Mouse (Mus musculus) heart, embryonic 14.5 days (tissue): ENCODE measurements around the gene Inca1. TPM values are rescaled to one million over a fixed set of nuclear protein-coding genes. Genes with fewer than 3 reads are reported as not detected.

Source experiments
- ATAC-seq: fragments of 200-750 bp; cut with Nextera tagmentation; 2 replicates; pipeline ENCODE4 v1.8.0; 2017; ENCODE audit warnings: low read depth, moderate TSS enrichment; ENCODE audit not compliant: insufficient number of reproducible peaks, insufficient read depth, low FRiP score
- H3K27ac ChIP-seq, 2 experiments: fragments of 200-500 bp in 1 of 2; fragments of 300-500 bp in 1 of 2; sonication (generic) in 1 of 2; replicated peaks in 1 of 2; 2 replicates each; pipeline ENCODE4 v1.5.1; 2012 to 2014; ENCODE audit warnings: low read depth in 2 of 2, low read length in 2 of 2, control low read depth in 1 of 2, mild to moderate bottlenecking in 1 of 2, mixed read lengths in 1 of 2; ENCODE audit not compliant: control insufficient read depth in 1 of 2, insufficient read depth in 1 of 2
- H3K27me3 ChIP-seq: fragments of 300-500 bp; sonication (generic); 2 replicates; pipeline ENCODE4 v1.6.1; 2014; ENCODE audit warnings: mild to moderate bottlenecking, low read length, control low read depth; ENCODE audit not compliant: control insufficient read depth, insufficient read depth
- H3K36me3 ChIP-seq: fragments of 300-500 bp; sonication (generic); 2 replicates; pipeline ENCODE4 v1.6.1; 2014; ENCODE audit warnings: mild to moderate bottlenecking, control low read depth, low read length, mixed read lengths; ENCODE audit not compliant: control insufficient read depth, insufficient read depth
- H3K4me1 ChIP-seq, 2 experiments: fragments of 200-500 bp in 1 of 2; fragments of 300-500 bp in 1 of 2; sonication (generic) in 1 of 2; 2 replicates each; pipeline ENCODE4 v1.6.1; 2012 to 2014; ENCODE audit warnings: low read length in 2 of 2, control low read depth in 1 of 2, mixed read lengths in 1 of 2; ENCODE audit not compliant: control insufficient read depth in 2 of 2, insufficient read depth in 2 of 2
- H3K4me2 ChIP-seq: fragments of 300-500 bp; sonication (generic); 2 replicates; pipeline ENCODE4 v1.6.1; 2014; ENCODE audit warnings: mild to moderate bottlenecking, low read length
- H3K4me3 ChIP-seq, 2 experiments: fragments of 200-500 bp in 1 of 2; fragments of 300-500 bp in 1 of 2; sonication (generic) in 1 of 2; 2 replicates each; pipeline ENCODE4 v1.5.1; 2012 to 2014; ENCODE audit warnings: low read length in 2 of 2, mild to moderate bottlenecking in 2 of 2, control low read depth in 1 of 2, low read depth in 1 of 2, moderate library complexity in 1 of 2; ENCODE audit not compliant: control insufficient read depth in 1 of 2, insufficient read depth in 1 of 2
- H3K9ac ChIP-seq: fragments of 300-500 bp; sonication (generic); 2 replicates; pipeline ENCODE4 v1.6.1; 2014; ENCODE audit warnings: mild to moderate bottlenecking, low read length
- H3K9me3 ChIP-seq: fragments of 300-500 bp; sonication (generic); 2 replicates; pipeline ENCODE4 v1.6.1; 2016; ENCODE audit warnings: low read length, control low read depth; ENCODE audit not compliant: control insufficient read depth
- WGBS: fragments of 180-500 bp; shearing (Covaris S2); extraction: QIAGEN DNeasy Blood & Tissue Kit; methylation state at CpG from one replicate; pipeline ENCODE4 v1.1.7; 2014; 5-methylcytosine and 5-hydroxymethylcytosine counted together
- polyA plus RNA-seq: library from polyadenylated mRNA; unstranded; fragments of >200 nt; fragmentation: Nextera tagmentation; extraction: Ambion mirVana; gene quantifications from 2 replicates; pipeline ENCODE4 v1.2.1, GENCODE M21; 2014

Gene Inca1
- polyA plus RNA-seq, 1 experiment from 2014 or later = 2.7 TPM

- H3K27ac ChIP-seq = peak overlapping the region; percentile 84 to 98
- peak overlapping the region; percentile 98 for H3K9ac ChIP-seq
- WGBS = 6% methylated on average over 10 of the region's 10 CpGs
- ATAC-seq = no peak
- H3K27me3 ChIP-seq = no peaks in the 10 kb centered on the region
- H3K4me3 ChIP-seq = peak overlapping the region; percentile 93 to 97
- peak overlapping the region; percentile 92 for H3K4me2 ChIP-seq
- no peaks in the 10 kb centered on the region for H3K9me3 ChIP-seq
- H3K36me3 ChIP-seq = peaks cover 34% of the 10 kb centered on the region
- peaks cover 16 to 31% of the 10 kb centered on the region in 2 experiments for H3K4me1 ChIP-seq
Observed at GRCm38 (mm10) chr11:70701221-70701955, 1.4 kb upstream of the Inca1 start.

- Histone ChIP-seq H3K27ac (peak overlapping the region; percentile 84 to 98), H3K9me3 (no peaks in the 10 kb centered on the region), H3K4me1 (peaks cover 16 to 31% of the 10 kb centered on the region in 2 experiments), H3K36me3 (peaks cover 26% of the 10 kb centered on the region), H3K27me3 (no peaks in the 10 kb centered on the region), H3K9ac (peak overlapping the region; percentile 98), H3K4me3 (peak overlapping the region; percentile 93 to 97), H3K4me2 (peak overlapping the region; percentile 92)
- ATAC-seq = peak; percentile 42
- WGBS = 0% methylated on average over 34 of the region's 34 CpGs
Observed at GRCm38 (mm10) chr11:70700613-70701012, 658 bp upstream of the Inca1 start.

- Histone ChIP-seq H3K4me2 (no peak overlapping the region), H3K27ac (no peak overlapping the region), H3K9ac (no peak overlapping the region), H3K4me3 (no peak overlapping the region), H3K4me1 (peaks cover 16 to 31% of the 10 kb centered on the region in 2 experiments), H3K36me3 (peaks cover 10% of the 10 kb centered on the region), H3K9me3 (no peaks in the 10 kb centered on the region), H3K27me3 (no peaks in the 10 kb centered on the region)
- WGBS = 77% methylated on average over 2 of the region's 2 CpGs
- ATAC-seq = no peak
Observed at GRCm38 (mm10) chr11:70699051-70699450, 904 bp downstream of the Inca1 start.

- ATAC-seq = no peak
- no peak overlapping the region for H3K9ac ChIP-seq
- H3K9me3 ChIP-seq = no peaks in the 10 kb centered on the region
- no peak overlapping the region for H3K27ac ChIP-seq
- H3K27me3 ChIP-seq = no peaks in the 10 kb centered on the region
- H3K36me3 ChIP-seq = no peaks in the 10 kb centered on the region
- no peak overlapping the region for H3K4me3 ChIP-seq
- H3K4me1 ChIP-seq = peaks cover 9 to 18% of the 10 kb centered on the region in 2 experiments
- 76% methylated on average over 3 of the region's 3 CpGs for WGBS
- H3K4me2 ChIP-seq = no peak overlapping the region
Observed at GRCm38 (mm10) chr11:70697376-70697775, 2.6 kb downstream of the Inca1 start.

- 44% methylated on average over 3 of the region's 3 CpGs for WGBS
- no peaks in the 10 kb centered on the region for H3K36me3 ChIP-seq
- H3K27me3 ChIP-seq = no peaks in the 10 kb centered on the region
- H3K9ac ChIP-seq = no peak overlapping the region
- no peaks in the 10 kb centered on the region for H3K9me3 ChIP-seq
- peaks cover 4 to 5% of the 10 kb centered on the region in 2 experiments for H3K4me1 ChIP-seq
- no peak overlapping the region for H3K27ac ChIP-seq
- no peak for ATAC-seq
- no peak overlapping the region for H3K4me2 ChIP-seq
- H3K4me3 ChIP-seq = no peak overlapping the region
Observed at GRCm38 (mm10) chr11:70693504-70693903, 6.5 kb downstream of the Inca1 start.

- Histone ChIP-seq H3K9me3 (no peaks in the 10 kb centered on the region), H3K4me1 (peaks cover 11 to 16% of the 10 kb centered on the region in 2 experiments), H3K36me3 (peaks cover 16% of the 10 kb centered on the region), H3K4me2 (no peak overlapping the region), H3K27me3 (no peaks in the 10 kb centered on the region), H3K27ac (no peak overlapping the region), H3K4me3 (no peak overlapping the region), H3K9ac (no peak overlapping the region)
- no peak for ATAC-seq
- WGBS = 41% methylated on average over 4 of the region's 4 CpGs
Observed at GRCm38 (mm10) chr11:70689578-70689977, 10.4 kb downstream of the Inca1 start.

GRCm38 (mm10) chr11:70688372-70688771 is 11.6 kb downstream of the Inca1 start:
- H3K27ac ChIP-seq = peak overlapping the region; percentile 28 to 90
- peaks cover 28% of the 10 kb centered on the region for H3K36me3 ChIP-seq
- H3K9me3 ChIP-seq = no peaks in the 10 kb centered on the region
- no peaks in the 10 kb centered on the region for H3K27me3 ChIP-seq
- WGBS = 20% methylated on average over 8 of the region's 8 CpGs
- no peak for ATAC-seq
- H3K4me2 ChIP-seq = peak overlapping the region; percentile 97
- H3K4me1 ChIP-seq = peaks cover 11 to 16% of the 10 kb centered on the region in 2 experiments
- H3K9ac ChIP-seq = peak overlapping the region; percentile 89
- peak overlapping the region; percentile 80 to 92 for H3K4me3 ChIP-seq
